Mouse (Mus musculus) G1E (cell line): ENCODE data around the gene Des.

Source experiments
- CTCF ChIP-seq: IDR thresholded peaks from 2 replicates; pipeline ENCODE4 v1.5.1; 2012; ENCODE audit warnings: low read depth, low read length, inconsistent platforms, mixed read lengths
- GATA1 ChIP-seq: IDR thresholded peaks from 2 replicates; pipeline ENCODE4 v1.6.1; 2012; ENCODE audit warnings: borderline replicate concordance, low read length, inconsistent platforms, mixed read lengths
- POLR2AphosphoS5 ChIP-seq: IDR thresholded peaks from 2 replicates; pipeline ENCODE4 v1.6.1; 2012; ENCODE audit warnings: low read depth, low read length, inconsistent platforms; ENCODE audit not compliant: insufficient replicate concordance

DNA sequence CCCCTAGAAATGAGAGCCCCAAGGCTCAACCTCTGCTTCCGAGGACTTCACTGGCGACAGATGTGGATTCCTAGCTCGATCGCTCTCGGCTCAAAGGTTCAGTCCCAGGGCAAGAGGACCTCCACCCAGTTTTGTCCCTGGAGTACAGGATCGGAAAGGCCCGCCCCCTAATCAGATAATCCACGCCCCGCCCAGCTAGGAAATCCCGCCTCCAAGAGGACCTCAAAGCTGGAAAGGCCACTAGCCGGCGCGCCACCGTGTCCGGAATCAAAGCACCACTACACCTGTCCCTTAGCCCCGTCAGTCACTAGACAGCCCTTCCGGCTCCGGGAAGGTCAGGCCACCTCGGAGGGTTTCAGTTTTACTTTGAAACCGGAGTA is 43.3 kb upstream of the Des start:
- no peak for TF ChIP-seq POLR2AphosphoS5
- TF ChIP-seq CTCF, result no peak
- TF ChIP-seq GATA1, result no peak
